Mouse (Mus musculus): ENCODE results near the gene Pdzk1ip1. TPM values are rescaled to one million over a fixed set of nuclear protein-coding genes. Genes with fewer than 3 reads are reported as not detected.

Pdzk1ip1 gene
- total and polyA plus RNA-seq, 3 experiments: 0.55 TPM; not detected in 2

GRCm38 (mm10) chr4:115058317-115058761 lies 30.2 kb upstream of the Pdzk1ip1 start:
- H3K4me3 ChIP-seq (replicated peaks in 1 of 3; ENCODE audit: low read depth in 2 of 3, low read length in 2 of 3, poor library complexity in 1 of 3): no peak overlapping the region
- no peak for DNase-seq (ENCODE audit: extremely low read depth)

DNA sequence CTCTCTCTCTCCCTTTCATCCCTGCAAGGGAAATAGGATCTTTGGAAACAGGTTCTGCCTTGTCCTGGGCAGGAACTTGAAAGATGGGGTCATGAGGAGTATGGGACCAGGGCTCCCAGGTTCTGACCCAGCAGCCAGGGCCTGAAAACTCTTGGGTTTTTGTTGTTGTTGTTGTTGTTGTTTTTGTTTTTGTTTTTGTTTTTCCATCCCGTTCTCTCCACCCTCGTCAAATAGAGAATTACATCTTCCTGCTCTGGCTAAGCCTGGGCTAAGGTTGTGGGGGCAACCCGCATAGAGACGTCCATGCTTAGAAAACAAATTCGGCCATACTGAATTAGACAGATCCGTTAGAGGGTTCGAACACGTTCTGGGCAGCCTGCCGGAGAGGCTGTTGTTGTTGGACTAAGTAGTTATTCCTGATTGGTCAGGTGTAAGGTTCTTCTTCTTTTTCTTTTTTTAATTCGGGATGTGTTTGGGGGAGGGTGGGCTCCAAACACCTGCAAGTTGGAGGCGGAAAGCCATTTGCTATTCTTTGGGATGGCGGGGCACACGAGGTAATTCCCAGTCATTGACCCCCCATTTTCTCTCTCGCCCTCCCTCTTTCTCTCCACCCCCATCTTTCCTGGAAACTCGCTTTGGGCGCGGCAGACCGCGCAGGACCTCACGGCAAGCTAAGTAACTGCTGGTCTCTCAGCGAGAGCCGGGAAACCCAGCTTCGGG lies 29.5 kb upstream of the Pdzk1ip1 start:
- H3K4me2 ChIP-seq (ENCODE audit: insufficient read depth, low read depth, poor library complexity, severe bottlenecking): no peak overlapping the region
- TF ChIP-seq JUND (conservative IDR thresholded peaks at IDR 0.05; ENCODE audit: low read depth, low read length) (no peak), MXI1 (IDR thresholded peaks at IDR 0.05; ENCODE audit: low read depth, low read length) (no peak), ZC3H11A (IDR thresholded peaks at IDR 0.05; ENCODE audit: low read depth, low read length) (no peak), MEF2A (IDR thresholded peaks at IDR 0.05; ENCODE audit: borderline replicate concordance, low read depth, low read length) (no peak), CTCF (conservative IDR thresholded peaks at IDR 0.05 in 1 of 2, IDR thresholded peaks at IDR 0.05 in 1 of 2; ENCODE audit: low read depth in 2 of 2, low read length in 2 of 2) (no peak), ZKSCAN1 (IDR thresholded peaks at IDR 0.05; ENCODE audit: borderline replicate concordance, low read depth, low read length) (no peak), RCOR1 (conservative IDR thresholded peaks at IDR 0.05; ENCODE audit: low read depth, low read length) (no peak), USF2 (conservative IDR thresholded peaks at IDR 0.05; ENCODE audit: low read depth, low read length) (no peak)
- H3K79me2 ChIP-seq (replicated peaks; ENCODE audit: control insufficient read depth, extremely low read depth, insufficient read depth, poor library complexity, severe bottlenecking): no peaks in the 10 kb centered on the region
- no peak overlapping the region for H3K9ac ChIP-seq (ENCODE audit: insufficient read depth, low read depth)
- in situ Hi-C loops (cut with MboI; ENCODE audit: low pct_ligation_motif_present, low pct_unique_long_range_greater_than_20kb, low sequenced_read_pairs) (no loop called here), dilution Hi-C loops (cut with MboI; ENCODE audit: extremely low pct_ligation_motif_present, extremely low pct_unique_long_range_greater_than_20kb, low sequenced_read_pairs) (no loop called here)
- no peak for DNase-seq (ENCODE audit: extremely low read depth)
- peaks cover 2 to 4% of the 10 kb centered on the region in 2 experiments; a peak in 1 of 4 replicates for H3K4me1 ChIP-seq (ENCODE audit: control insufficient read depth in 1 of 2, insufficient read depth in 2 of 2)
- peaks cover 8% of the 10 kb centered on the region for H3K9me3 ChIP-seq (replicated peaks; ENCODE audit: low read length)
- H3K27me3 ChIP-seq (replicated peaks): peaks cover 86% of the 10 kb centered on the region
- H3K4me3 ChIP-seq (replicated peaks in 1 of 3; ENCODE audit: low read depth in 2 of 3, low read length in 2 of 3, poor library complexity in 1 of 3): no peak overlapping the region
- H3K36me3 ChIP-seq (replicated peaks in 1 of 2; ENCODE audit: control insufficient read depth in 1 of 2, insufficient read depth in 1 of 2, low read length in 1 of 2): no peaks in the 10 kb centered on the region
- no peak overlapping the region for H3K27ac ChIP-seq (ENCODE audit: insufficient read depth, low read depth)

More at GRCm38 (mm10) chr4:115058317-115058761, 30.2 kb upstream of the Pdzk1ip1 start:
- H3K27ac ChIP-seq (ENCODE audit: insufficient read depth, low read depth): no peak overlapping the region
- H3K4me2 ChIP-seq (ENCODE audit: insufficient read depth, low read depth, poor library complexity, severe bottlenecking): no peak overlapping the region
- H3K79me2 ChIP-seq (replicated peaks; ENCODE audit: control insufficient read depth, extremely low read depth, insufficient read depth, poor library complexity, severe bottlenecking): no peaks in the 10 kb centered on the region
- no peak overlapping the region for H3K9ac ChIP-seq (ENCODE audit: insufficient read depth, low read depth)
- TF ChIP-seq ZNF384 (IDR thresholded peaks at IDR 0.05; ENCODE audit: low read depth, low read length): no peak
- TF ChIP-seq EP300 (IDR thresholded peaks at IDR 0.05; ENCODE audit: low read length): no peak
- TF ChIP-seq JUN (IDR thresholded peaks at IDR 0.05; ENCODE audit: insufficient read depth, low read depth, low read length): no peak
- no peak for TF ChIP-seq USF2 (conservative IDR thresholded peaks at IDR 0.05; ENCODE audit: low read depth, low read length)
- no peak for TF ChIP-seq NRF1 (IDR thresholded peaks at IDR 0.05; ENCODE audit: low read depth, low read length)
- no peak for TF ChIP-seq PAX5 (IDR thresholded peaks at IDR 0.05; ENCODE audit: low read length)
- TF ChIP-seq IRF4 (IDR thresholded peaks at IDR 0.05; ENCODE audit: low read depth, low read length): no peak
- TF ChIP-seq BHLHE40 (IDR thresholded peaks at IDR 0.05; ENCODE audit: low read depth, low read length): no peak
- TF ChIP-seq ETS1 (conservative IDR thresholded peaks at IDR 0.05; ENCODE audit: low read depth, low read length): no peak
- no peak for TF ChIP-seq GABPA (IDR thresholded peaks at IDR 0.05; ENCODE audit: insufficient replicate concordance, low read depth, low read length)
- no peak for TF ChIP-seq RCOR1 (conservative IDR thresholded peaks at IDR 0.05; ENCODE audit: low read depth, low read length)
- TF ChIP-seq CHD2 (IDR thresholded peaks at IDR 0.05; ENCODE audit: low read length): no peak
- TF ChIP-seq KAT2A (IDR thresholded peaks at IDR 0.05; ENCODE audit: insufficient replicate concordance, low read length): no peak
- TF ChIP-seq ELF1 (IDR thresholded peaks at IDR 0.05; ENCODE audit: low read depth, low read length): no peak
- no peak for TF ChIP-seq CTCF (conservative IDR thresholded peaks at IDR 0.05 in 1 of 2, IDR thresholded peaks at IDR 0.05 in 1 of 2; ENCODE audit: low read depth in 2 of 2, low read length in 2 of 2)
- TF ChIP-seq POLR2A (IDR thresholded peaks at IDR 0.05; ENCODE audit: low read depth, low read length): no peak
- no peak for TF ChIP-seq RAD21 (IDR thresholded peaks at IDR 0.05; ENCODE audit: low read depth, low read length)
- no peak for TF ChIP-seq NELFE (IDR thresholded peaks at IDR 0.05; ENCODE audit: low read depth, low read length)
- no peak for TF ChIP-seq HCFC1 (IDR thresholded peaks at IDR 0.05; ENCODE audit: low read depth, low read length)
- no peaks in the 10 kb centered on the region for H3K36me3 ChIP-seq (replicated peaks in 1 of 2; ENCODE audit: control insufficient read depth in 1 of 2, insufficient read depth in 1 of 2, low read length in 1 of 2)
- peaks cover 2 to 4% of the 10 kb centered on the region in 2 experiments; a peak in 1 of 4 replicates for H3K4me1 ChIP-seq (ENCODE audit: control insufficient read depth in 1 of 2, insufficient read depth in 2 of 2)
- H3K9me3 ChIP-seq (replicated peaks; ENCODE audit: low read length): peaks cover 8% of the 10 kb centered on the region
- dilution Hi-C loops (cut with MboI; ENCODE audit: extremely low pct_ligation_motif_present, extremely low pct_unique_long_range_greater_than_20kb, low sequenced_read_pairs) (no loop called here), in situ Hi-C loops (cut with MboI; ENCODE audit: low pct_ligation_motif_present, low pct_unique_long_range_greater_than_20kb, low sequenced_read_pairs) (no loop called here)
- peaks cover 83% of the 10 kb centered on the region for H3K27me3 ChIP-seq (replicated peaks)
